Mouse (Mus musculus): ENCODE measurements around the gene Iqsec1. TPM values are rescaled to one million over a fixed set of nuclear protein-coding genes. Genes with fewer than 3 reads are reported as not detected.

Iqsec1 gene
- polyA plus RNA-seq, 1 experiment from 2014 or later = 17.4 TPM

DNA sequence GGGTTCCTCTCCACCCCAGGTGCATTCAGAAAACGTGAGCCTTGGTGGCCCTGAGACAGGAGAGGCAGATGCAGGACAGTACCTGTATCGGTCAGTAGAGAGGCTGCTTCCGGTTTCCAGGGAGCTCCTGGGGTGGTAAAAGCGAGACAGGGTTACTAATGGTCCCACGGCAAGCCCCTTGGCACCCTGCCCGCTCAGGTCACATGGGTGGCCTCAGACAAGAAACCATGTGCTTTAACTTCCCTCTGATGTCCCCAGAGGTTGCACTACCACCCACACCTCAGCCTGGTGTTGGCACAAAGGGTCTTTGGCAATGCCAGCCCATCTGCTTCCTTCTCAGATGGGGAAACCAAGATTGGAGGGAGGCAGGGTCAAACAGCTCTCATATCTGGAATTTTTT, 201.4 kb downstream of the Iqsec1 start:
- Histone ChIP-seq H3K4me1 (ENCODE audit: control insufficient read depth, insufficient read depth, low read length) (peaks cover 8% of the 10 kb centered on the region; the same call in 1 of the 2 replicates), H3K27ac (replicated peaks; ENCODE audit: low read depth, low read length) (no peak overlapping the region), H3K9ac (ENCODE audit: low read depth, low read length) (no peak overlapping the region), H3K9me3 (ENCODE audit: control insufficient read depth, low read length) (no peaks in the 10 kb centered on the region), H3K36me3 (ENCODE audit: control insufficient read depth, insufficient read depth, low read length) (no peaks in the 10 kb centered on the region), H3K4me2 (ENCODE audit: low read depth, low read length) (no peak overlapping the region), H3K27me3 (replicated peaks; ENCODE audit: control insufficient read depth, insufficient read depth, low read length) (no peaks in the 10 kb centered on the region), H3K4me3 (ENCODE audit: low read depth, low read length) (no peak overlapping the region)
- DNase-seq (ENCODE audit: low spot score) (no peak), ATAC-seq (ENCODE audit: low read depth) (no peak)
- WGBS = 68% methylated on average over 6 of the region's 6 CpGs

- WGBS = 20% methylated on average over 3 of the region's 3 CpGs
Observed at GRCm38 (mm10) chr6:90786589-90786988, 201.9 kb downstream of the Iqsec1 start.

GRCm38 (mm10) chr6:90783945-90784344, 204.5 kb downstream of the Iqsec1 start:
- H3K27ac ChIP-seq (replicated peaks; ENCODE audit: low read depth, low read length) = no peak overlapping the region
- no peak overlapping the region for H3K4me2 ChIP-seq (ENCODE audit: low read depth, low read length)
- H3K27me3 ChIP-seq (replicated peaks; ENCODE audit: control insufficient read depth, insufficient read depth, low read length) = no peaks in the 10 kb centered on the region
- 76% methylated on average over 4 of the region's 4 CpGs for WGBS
- no peak overlapping the region for H3K4me3 ChIP-seq (ENCODE audit: low read depth, low read length)
- H3K9ac ChIP-seq (ENCODE audit: low read depth, low read length) = no peak overlapping the region
- no peak for ATAC-seq (ENCODE audit: low read depth)
- DNase-seq (ENCODE audit: low spot score) = no peak
- peaks cover 20% of the 10 kb centered on the region; the same call in 1 of the 2 replicates for H3K4me1 ChIP-seq (ENCODE audit: control insufficient read depth, insufficient read depth, low read length)
- H3K9me3 ChIP-seq (ENCODE audit: control insufficient read depth, low read length) = no peaks in the 10 kb centered on the region
- H3K36me3 ChIP-seq (ENCODE audit: control insufficient read depth, insufficient read depth, low read length) = no peaks in the 10 kb centered on the region

More at GRCm38 (mm10) chr6:90786589-90786988, 201.9 kb downstream of the Iqsec1 start:
- Histone ChIP-seq H3K4me2 (ENCODE audit: low read depth, low read length) (no peak overlapping the region), H3K4me1 (ENCODE audit: control insufficient read depth, insufficient read depth, low read length) (peaks cover 13% of the 10 kb centered on the region; the same call in 1 of the 2 replicates), H3K4me3 (ENCODE audit: low read depth, low read length) (no peak overlapping the region), H3K27me3 (replicated peaks; ENCODE audit: control insufficient read depth, insufficient read depth, low read length) (no peaks in the 10 kb centered on the region), H3K27ac (replicated peaks; ENCODE audit: low read depth, low read length) (no peak overlapping the region), H3K9ac (ENCODE audit: low read depth, low read length) (no peak overlapping the region), H3K9me3 (ENCODE audit: control insufficient read depth, low read length) (no peaks in the 10 kb centered on the region), H3K36me3 (ENCODE audit: control insufficient read depth, insufficient read depth, low read length) (no peaks in the 10 kb centered on the region)
- no peak for ATAC-seq (ENCODE audit: low read depth)
- peak; percentile 66 for DNase-seq (ENCODE audit: low spot score)

- H3K27ac ChIP-seq (replicated peaks; ENCODE audit: low read depth, low read length) = no peak overlapping the region
- no peaks in the 10 kb centered on the region for H3K9me3 ChIP-seq (ENCODE audit: control insufficient read depth, low read length)
- no peak overlapping the region for H3K4me2 ChIP-seq (ENCODE audit: low read depth, low read length)
- H3K4me3 ChIP-seq (ENCODE audit: low read depth, low read length) = no peak overlapping the region
- H3K4me1 ChIP-seq (ENCODE audit: control insufficient read depth, insufficient read depth, low read length) = peaks cover 20% of the 10 kb centered on the region; the same call in 1 of the 2 replicates
- H3K36me3 ChIP-seq (ENCODE audit: control insufficient read depth, insufficient read depth, low read length) = no peaks in the 10 kb centered on the region
- DNase-seq (ENCODE audit: low spot score) (no peak), ATAC-seq (ENCODE audit: low read depth) (no peak)
- no peaks in the 10 kb centered on the region for H3K27me3 ChIP-seq (replicated peaks; ENCODE audit: control insufficient read depth, insufficient read depth, low read length)
- no peak overlapping the region for H3K9ac ChIP-seq (ENCODE audit: low read depth, low read length)
Observed at GRCm38 (mm10) chr6:90783176-90783575, 205.3 kb downstream of the Iqsec1 start.

DNA sequence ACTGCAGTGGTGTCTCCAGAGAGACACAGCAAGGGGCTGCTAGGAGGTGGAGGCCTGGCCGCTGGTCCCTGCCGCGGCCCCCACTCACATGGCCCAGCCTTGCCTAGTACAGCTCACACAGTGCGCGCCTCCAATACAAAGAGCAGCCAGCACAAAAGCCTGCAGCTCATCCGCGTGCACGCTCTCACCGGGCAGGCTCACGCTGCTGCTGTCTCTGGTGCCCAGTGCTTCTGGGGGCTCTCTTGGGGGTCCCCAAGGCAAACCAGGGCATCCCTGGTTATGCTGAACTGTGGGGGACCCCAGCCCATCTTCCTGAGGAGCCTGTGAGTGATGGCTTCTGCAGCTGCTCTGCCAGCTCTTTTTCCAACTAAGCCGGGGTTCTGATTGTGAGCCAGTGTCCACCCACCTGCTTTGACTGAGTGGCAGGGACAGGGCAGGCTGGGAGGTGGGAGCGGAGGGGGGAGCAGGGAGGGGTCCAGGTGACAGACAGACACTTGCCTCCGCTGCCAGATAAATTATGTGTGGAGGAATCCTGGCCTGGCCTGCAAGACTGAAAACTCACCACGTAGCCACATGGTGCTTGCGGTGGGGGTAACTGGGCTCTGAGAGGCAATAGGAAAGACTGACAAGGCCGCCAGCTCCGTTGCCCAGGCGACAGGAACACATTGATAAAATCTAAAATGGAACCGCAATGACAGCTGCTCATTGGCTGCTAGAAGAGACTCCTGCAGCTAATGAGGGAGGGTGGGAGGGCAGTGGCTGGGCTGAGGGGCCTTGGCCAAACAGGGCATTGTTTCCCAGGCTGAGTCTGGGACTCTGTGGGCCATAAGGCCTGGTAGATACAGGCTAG, 206.3 kb downstream of the Iqsec1 start:
- Histone ChIP-seq H3K9ac (ENCODE audit: low read depth, low read length) (peak overlapping the region; percentile 42), H3K27me3 (replicated peaks; ENCODE audit: control insufficient read depth, insufficient read depth, low read length) (no peaks in the 10 kb centered on the region), H3K9me3 (ENCODE audit: control insufficient read depth, low read length) (no peaks in the 10 kb centered on the region), H3K4me3 (ENCODE audit: low read depth, low read length) (no peak overlapping the region), H3K4me1 (ENCODE audit: control insufficient read depth, insufficient read depth, low read length) (peaks cover 20% of the 10 kb centered on the region; the same call in 1 of the 2 replicates), H3K27ac (replicated peaks; ENCODE audit: low read depth, low read length) (peak overlapping the region; percentile 57; the same call in 1 of the 2 replicates), H3K36me3 (ENCODE audit: control insufficient read depth, insufficient read depth, low read length) (no peaks in the 10 kb centered on the region), H3K4me2 (ENCODE audit: low read depth, low read length) (peak overlapping the region; percentile 12; the same call in 1 of the 2 replicates)
- ATAC-seq (ENCODE audit: low read depth) (peak; percentile 53; the same call in 1 of the 2 replicates), DNase-seq (ENCODE audit: low spot score) (peak; percentile 79)
- 39% methylated on average over 19 of the region's 19 CpGs for WGBS

DNA sequence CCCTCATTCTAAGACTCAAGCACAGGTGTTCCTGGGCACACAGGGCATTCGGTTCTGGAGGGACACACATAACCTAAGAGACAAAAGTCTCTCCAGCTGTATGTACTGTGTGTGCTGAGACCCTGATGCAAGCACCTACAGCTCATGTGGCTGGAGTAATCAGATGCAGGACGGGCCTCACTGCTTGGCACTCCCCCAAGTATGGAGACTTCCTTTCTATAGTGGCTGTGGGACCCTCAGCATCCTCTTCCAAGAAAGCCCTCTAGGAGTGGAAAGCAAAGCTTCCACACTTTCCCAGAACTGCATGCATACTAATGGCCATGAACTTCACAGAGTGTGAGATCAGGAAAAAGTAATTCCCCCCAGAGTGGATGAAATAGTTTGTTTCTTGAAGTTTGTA, 208.0 kb downstream of the Iqsec1 start:
- H3K4me1 ChIP-seq (ENCODE audit: control insufficient read depth, insufficient read depth, low read length) = peaks cover 14% of the 10 kb centered on the region; the same call in 1 of the 2 replicates
- no peaks in the 10 kb centered on the region for H3K9me3 ChIP-seq (ENCODE audit: control insufficient read depth, low read length)
- no peak overlapping the region for H3K4me3 ChIP-seq (ENCODE audit: low read depth, low read length)
- no peak overlapping the region for H3K9ac ChIP-seq (ENCODE audit: low read depth, low read length)
- no peak overlapping the region for H3K4me2 ChIP-seq (ENCODE audit: low read depth, low read length)
- no peak for ATAC-seq (ENCODE audit: low read depth)
- WGBS = 59% methylated on average over 2 of the region's 2 CpGs
- no peaks in the 10 kb centered on the region for H3K27me3 ChIP-seq (replicated peaks; ENCODE audit: control insufficient read depth, insufficient read depth, low read length)
- H3K36me3 ChIP-seq (ENCODE audit: control insufficient read depth, insufficient read depth, low read length) = no peaks in the 10 kb centered on the region
- no peak overlapping the region for H3K27ac ChIP-seq (replicated peaks; ENCODE audit: low read depth, low read length)
- DNase-seq (ENCODE audit: low spot score) = peak; percentile 54

- H3K27me3 ChIP-seq (replicated peaks; ENCODE audit: control insufficient read depth, insufficient read depth, low read length) = no peaks in the 10 kb centered on the region
- WGBS = 64% methylated on average over 6 of the region's 6 CpGs
Observed at GRCm38 (mm10) chr6:90778841-90779240, 209.6 kb downstream of the Iqsec1 start.

DNA sequence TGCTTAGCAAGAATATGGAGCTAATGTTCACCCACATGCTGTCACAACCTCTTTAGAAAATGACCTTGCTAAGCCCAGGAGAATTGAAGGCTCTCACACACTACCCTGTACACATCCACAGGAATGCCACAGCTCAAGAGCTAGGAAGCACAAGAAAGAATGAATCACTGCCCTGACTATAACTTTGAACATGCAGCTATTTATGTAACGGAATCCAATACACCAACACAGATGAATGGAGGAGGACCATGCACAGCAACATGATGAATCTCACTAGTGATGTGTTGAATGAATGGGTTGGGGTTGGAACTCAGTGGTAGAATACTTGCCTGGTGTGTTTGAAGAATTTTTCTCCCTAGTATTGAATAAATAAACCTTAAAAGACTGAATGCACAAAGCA, 211.2 kb downstream of the Iqsec1 start:
- Histone ChIP-seq H3K9ac (ENCODE audit: low read depth, low read length) (no peak overlapping the region), H3K4me2 (ENCODE audit: low read depth, low read length) (no peak overlapping the region), H3K4me3 (ENCODE audit: low read depth, low read length) (no peak overlapping the region), H3K36me3 (ENCODE audit: control insufficient read depth, insufficient read depth, low read length) (no peaks in the 10 kb centered on the region), H3K4me1 (ENCODE audit: control insufficient read depth, insufficient read depth, low read length) (peaks cover 14% of the 10 kb centered on the region; the same call in 1 of the 2 replicates), H3K27ac (replicated peaks; ENCODE audit: low read depth, low read length) (no peak overlapping the region), H3K9me3 (ENCODE audit: control insufficient read depth, low read length) (no peaks in the 10 kb centered on the region), H3K27me3 (replicated peaks; ENCODE audit: control insufficient read depth, insufficient read depth, low read length) (no peaks in the 10 kb centered on the region)
- no peak for DNase-seq (ENCODE audit: low spot score)
- 82% methylated on average over 1 of the region's 1 CpGs for WGBS
- no peak for ATAC-seq (ENCODE audit: low read depth)

More at GRCm38 (mm10) chr6:90778841-90779240, 209.6 kb downstream of the Iqsec1 start:
- Histone ChIP-seq H3K4me3 (ENCODE audit: low read depth, low read length) (no peak overlapping the region), H3K27ac (replicated peaks; ENCODE audit: low read depth, low read length) (no peak overlapping the region), H3K4me1 (ENCODE audit: control insufficient read depth, insufficient read depth, low read length) (peaks cover 14% of the 10 kb centered on the region; the same call in 1 of the 2 replicates), H3K9me3 (ENCODE audit: control insufficient read depth, low read length) (no peaks in the 10 kb centered on the region), H3K4me2 (ENCODE audit: low read depth, low read length) (no peak overlapping the region), H3K36me3 (ENCODE audit: control insufficient read depth, insufficient read depth, low read length) (no peaks in the 10 kb centered on the region), H3K9ac (ENCODE audit: low read depth, low read length) (no peak overlapping the region)
- DNase-seq (ENCODE audit: low spot score) (no peak), ATAC-seq (ENCODE audit: low read depth) (no peak)

Data from embryonic facial prominence, embryonic 14.5 days (tissue).